Mouse (Mus musculus) kidney, postnatal 25 days (tissue): Measurements from ENCODE around the gene Itgb1bp1.
A peak's percentile ranks its signal among the peaks of the same experiment; 100 is the strongest.

Experiments used
- DNase-seq, 2 experiments: peaks; one replicate each; pipeline ENCODE4 v3.0.0; 2021; ENCODE audit warnings: mixed read lengths in 2 of 2

The Itgb1bp1 gene

GRCm38 (mm10) chr12:21298856-21299255, 12.8 kb upstream of the Itgb1bp1 start:
- DNase-seq, result no peak

GRCm38 (mm10) chr12:21289651-21290050, 3.6 kb upstream of the Itgb1bp1 start:
- no peak for DNase-seq

GRCm38 (mm10) chr12:21288716-21289395, 2.8 kb upstream of the Itgb1bp1 start:
- no peak for DNase-seq

- DNase-seq, result no peak
These were observed 897 bp upstream of the Itgb1bp1 start for GRCm38 (mm10) chr12:21286712-21287650.

GRCm38 (mm10) chr12:21285508-21286242, 409 bp downstream of the Itgb1bp1 start:
- DNase-seq, result no peak

GRCm38 (mm10) chr12:21284761-21285441, 1.2 kb downstream of the Itgb1bp1 start, which contains the start of gene Cpsf3:
TSS of gene Cpsf3 (plus strand) at chr12:21285391.
- no peak for DNase-seq

GRCm38 (mm10) chr12:21277352-21277864, 8.7 kb downstream of the Itgb1bp1 start:
- no peak for DNase-seq

GRCm38 (mm10) chr12:21274446-21274845, 11.6 kb downstream of the Itgb1bp1 start:
- DNase-seq, result no peak

- no peak for DNase-seq
These were observed 17.9 kb downstream of the Itgb1bp1 start for GRCm38 (mm10) chr12:21268083-21268616.

GRCm38 (mm10) chr12:21266784-21267098, 19.3 kb downstream of the Itgb1bp1 start:
- DNase-seq, result no peak

- peak; percentile 76 to 77 for DNase-seq
These were observed 19.9 kb downstream of the Itgb1bp1 start for GRCm38 (mm10) chr12:21265946-21266783.

GRCm38 (mm10) chr12:21265501-21265900, 20.6 kb downstream of the Itgb1bp1 start:
- DNase-seq, result no peak

GRCm38 (mm10) chr12:21264970-21265369, 21.1 kb downstream of the Itgb1bp1 start:
- no peak for DNase-seq

GRCm38 (mm10) chr12:21264241-21264640, 21.8 kb downstream of the Itgb1bp1 start:
- peak; percentile 61 to 82 for DNase-seq

- no peak for DNase-seq
These were observed 22.8 kb downstream of the Itgb1bp1 start for GRCm38 (mm10) chr12:21263256-21263655.

- DNase-seq, result no peak
These were observed 24.6 kb downstream of the Itgb1bp1 start for GRCm38 (mm10) chr12:21261521-21261920.

- DNase-seq, result peak in 1 of 2 experiments; percentile 28
These were observed 25.4 kb downstream of the Itgb1bp1 start for GRCm38 (mm10) chr12:21260494-21261256.

- DNase-seq, result no peak
These were observed 38.2 kb downstream of the Itgb1bp1 start for GRCm38 (mm10) chr12:21247711-21248392.

- DNase-seq, result no peak
These were observed 41.6 kb downstream of the Itgb1bp1 start for GRCm38 (mm10) chr12:21244375-21244960.
